Mouse (Mus musculus) adrenal gland, postnatal 4 days (tissue): ENCODE results near the gene Btg1. TPM values are rescaled to one million over a fixed set of nuclear protein-coding genes. Genes with fewer than 3 reads are reported as not detected.

Source experiments
- DNase-seq, 2 experiments: peaks; one replicate each; pipeline ENCODE4 v3.0.0; 2021 to 2022; ENCODE audit warnings: low spot score in 2 of 2, mixed read lengths in 2 of 2
- total RNA-seq, 2 experiments: library from RNA; stranded (reverse); gene quantifications; 2 replicates each; pipeline ENCODE4 v1.2.3; 2021

Gene Btg1
- total RNA-seq, 2 experiments from 2014 or later, result 121 to 124 TPM

- DNase-seq, result no peak
These were observed 46.2 kb downstream of the Btg1 start for GRCm38 (mm10) chr10:96662976-96663375.

- DNase-seq, result no peak
These were observed 47.1 kb downstream of the Btg1 start for GRCm38 (mm10) chr10:96663739-96664430.
